Mouse (Mus musculus): ENCODE measurements around the gene Tagln3. TPM values are rescaled to one million over a fixed set of nuclear protein-coding genes. Genes with fewer than 3 reads are reported as not detected.

Gene Tagln3
- polyA plus RNA-seq, 1 experiment from 2014 or later = 0.16 TPM

- 91% methylated on average over 9 of the region's 9 CpGs for WGBS (ENCODE audit: missing documents)
- H3K4me3 ChIP-seq (ENCODE audit: inconsistent target) = no peak overlapping the region
- no peaks in the 10 kb centered on the region for H3K36me3 ChIP-seq (ENCODE audit: inconsistent target)
- no peaks in the 10 kb centered on the region for H3K79me2 ChIP-seq (ENCODE audit: inconsistent target)
- no peak overlapping the region for H3K27ac ChIP-seq
Observed at GRCm38 (mm10) chr16:45695445-45696160, 28.8 kb downstream of the Tagln3 start.

GRCm38 (mm10) chr16:45693558-45693957, 30.9 kb downstream of the Tagln3 start, which contains the start of gene Tmprss7:
Gene Tmprss7, minus strand, starts transcription at chr16:45693658.
- H3K79me2 ChIP-seq (ENCODE audit: inconsistent target) = no peaks in the 10 kb centered on the region
- no peaks in the 10 kb centered on the region for H3K36me3 ChIP-seq (ENCODE audit: inconsistent target)
- no peak within 1 kb of the TSS for H3K27ac ChIP-seq
- 36% methylated on average over 9 of the region's 10 CpGs for WGBS (ENCODE audit: missing documents)
- no peak within 1 kb of the TSS for H3K4me3 ChIP-seq (ENCODE audit: inconsistent target)

- no peaks in the 10 kb centered on the region for H3K79me2 ChIP-seq (ENCODE audit: inconsistent target)
- H3K4me3 ChIP-seq (ENCODE audit: inconsistent target) = no peak overlapping the region
- no peaks in the 10 kb centered on the region for H3K36me3 ChIP-seq (ENCODE audit: inconsistent target)
- H3K27ac ChIP-seq = no peak overlapping the region
- 85% methylated on average over 3 of the region's 3 CpGs for WGBS (ENCODE audit: missing documents)
Observed at GRCm38 (mm10) chr16:45692851-45693250, 31.6 kb downstream of the Tagln3 start.

GRCm38 (mm10) chr16:45690178-45690577, 34.2 kb downstream of the Tagln3 start:
- Histone ChIP-seq H3K27ac (no peak overlapping the region), H3K4me3 (ENCODE audit: inconsistent target) (no peak overlapping the region), H3K36me3 (ENCODE audit: inconsistent target) (no peaks in the 10 kb centered on the region), H3K79me2 (ENCODE audit: inconsistent target) (no peaks in the 10 kb centered on the region)
- WGBS (ENCODE audit: missing documents) = 49% methylated on average over 4 of the region's 4 CpGs

GRCm38 (mm10) chr16:45686833-45687232, 37.6 kb downstream of the Tagln3 start:
- no peak overlapping the region for H3K27ac ChIP-seq
- whole genome bisulfite sequencing (ENCODE audit: missing documents) = 91% methylated on average over 3 of the region's 3 CpGs
- no peak overlapping the region for H3K4me3 ChIP-seq (ENCODE audit: inconsistent target)
- H3K79me2 ChIP-seq (ENCODE audit: inconsistent target) = no peaks in the 10 kb centered on the region
- no peaks in the 10 kb centered on the region for H3K36me3 ChIP-seq (ENCODE audit: inconsistent target)

GRCm38 (mm10) chr16:45685295-45685694, 39.1 kb downstream of the Tagln3 start:
- Histone ChIP-seq H3K4me3 (ENCODE audit: inconsistent target) (no peak overlapping the region), H3K27ac (no peak overlapping the region), H3K79me2 (ENCODE audit: inconsistent target) (no peaks in the 10 kb centered on the region), H3K36me3 (ENCODE audit: inconsistent target) (no peaks in the 10 kb centered on the region)
- 82% methylated on average over 3 of the region's 3 CpGs for WGBS (ENCODE audit: missing documents)

- WGBS (ENCODE audit: missing documents) = 15% methylated on average over 8 of the region's 8 CpGs
- no peaks in the 10 kb centered on the region for H3K79me2 ChIP-seq (ENCODE audit: inconsistent target)
- no peak overlapping the region for H3K4me3 ChIP-seq (ENCODE audit: inconsistent target)
- no peak overlapping the region for H3K27ac ChIP-seq
- no peaks in the 10 kb centered on the region for H3K36me3 ChIP-seq (ENCODE audit: inconsistent target)
Observed at GRCm38 (mm10) chr16:45684815-45685214, 39.6 kb downstream of the Tagln3 start.

- Histone ChIP-seq H3K27ac (no peak overlapping the region), H3K36me3 (ENCODE audit: inconsistent target) (no peaks in the 10 kb centered on the region), H3K79me2 (ENCODE audit: inconsistent target) (no peaks in the 10 kb centered on the region), H3K4me3 (ENCODE audit: inconsistent target) (no peak overlapping the region)
- 0% methylated on average over 1 of the region's 1 CpGs for WGBS (ENCODE audit: missing documents)
Observed at GRCm38 (mm10) chr16:45676462-45676861, 47.9 kb downstream of the Tagln3 start.

GRCm38 (mm10) chr16:45670005-45670404, 54.4 kb downstream of the Tagln3 start:
- Histone ChIP-seq H3K79me2 (ENCODE audit: inconsistent target) (no peaks in the 10 kb centered on the region), H3K4me3 (ENCODE audit: inconsistent target) (no peak overlapping the region), H3K36me3 (ENCODE audit: inconsistent target) (no peaks in the 10 kb centered on the region), H3K27ac (no peak overlapping the region)
- 96% methylated on average over 4 of the region's 4 CpGs for WGBS (ENCODE audit: missing documents)

GRCm38 (mm10) chr16:45668178-45668577, 56.2 kb downstream of the Tagln3 start:
- no peak overlapping the region for H3K4me3 ChIP-seq (ENCODE audit: inconsistent target)
- 6% methylated on average over 3 of the region's 3 CpGs for WGBS (ENCODE audit: missing documents)

GRCm38 (mm10) chr16:45666136-45666535, 58.3 kb downstream of the Tagln3 start:
- Histone ChIP-seq H3K4me3 (ENCODE audit: inconsistent target) (no peak overlapping the region), H3K79me2 (ENCODE audit: inconsistent target) (no peaks in the 10 kb centered on the region), H3K36me3 (ENCODE audit: inconsistent target) (no peaks in the 10 kb centered on the region), H3K27ac (peak overlapping the region; percentile 35)
- WGBS (ENCODE audit: missing documents) = 3% methylated on average over 2 of the region's 2 CpGs

More at GRCm38 (mm10) chr16:45668178-45668577, 56.2 kb downstream of the Tagln3 start:
- Histone ChIP-seq H3K36me3 (ENCODE audit: inconsistent target) (no peaks in the 10 kb centered on the region), H3K79me2 (ENCODE audit: inconsistent target) (no peaks in the 10 kb centered on the region), H3K27ac (peak overlapping the region; percentile 21; the same call in 1 of the 2 replicates)

- H3K79me2 ChIP-seq (ENCODE audit: inconsistent target) = no peaks in the 10 kb centered on the region
- no peak overlapping the region for H3K4me3 ChIP-seq (ENCODE audit: inconsistent target)
- H3K27ac ChIP-seq = no peak overlapping the region
- no peaks in the 10 kb centered on the region for H3K36me3 ChIP-seq (ENCODE audit: inconsistent target)
Observed at GRCm38 (mm10) chr16:45662381-45662780, 62.0 kb downstream of the Tagln3 start.

Other genes starting within 250 kb of the Tagln3 start
- not detected in 3 replicates for gene Gm609, start 231.6 kb downstream of the Tagln3 start, polyA plus RNA-seq (2018)
- not detected in 3 replicates for gene Gm17783, start 192.6 kb downstream of the Tagln3 start, polyA plus RNA-seq (2018)
- not detected in 3 replicates for gene Slc9c1, start 189.3 kb downstream of the Tagln3 start, polyA plus RNA-seq (2018)
- 0.19 TPM in 1 of 3 replicates, not detected in the others for gene Gcsam, start 114.2 kb downstream of the Tagln3 start, polyA plus RNA-seq (2018)
- gene BC016579, start 70.5 kb downstream of the Tagln3 start, polyA plus RNA-seq (2018) = not detected in 3 replicates
- not detected in 3 replicates for gene Tmprss7, start 30.9 kb downstream of the Tagln3 start, polyA plus RNA-seq (2018)
- gene Abhd10, start 18.3 kb upstream of the Tagln3 start, polyA plus RNA-seq (2018) = 8.4 to 12.0 TPM (median 8.6 TPM) in 3 replicates
- gene Phldb2, start 229.0 kb upstream of the Tagln3 start, polyA plus RNA-seq (2018) = 0.04 to 0.19 TPM in 2 of 3 replicates, not detected in the other